Mouse (Mus musculus): ENCODE data around the gene Hist1h2bb.

Hist1h2bb gene

DNA sequence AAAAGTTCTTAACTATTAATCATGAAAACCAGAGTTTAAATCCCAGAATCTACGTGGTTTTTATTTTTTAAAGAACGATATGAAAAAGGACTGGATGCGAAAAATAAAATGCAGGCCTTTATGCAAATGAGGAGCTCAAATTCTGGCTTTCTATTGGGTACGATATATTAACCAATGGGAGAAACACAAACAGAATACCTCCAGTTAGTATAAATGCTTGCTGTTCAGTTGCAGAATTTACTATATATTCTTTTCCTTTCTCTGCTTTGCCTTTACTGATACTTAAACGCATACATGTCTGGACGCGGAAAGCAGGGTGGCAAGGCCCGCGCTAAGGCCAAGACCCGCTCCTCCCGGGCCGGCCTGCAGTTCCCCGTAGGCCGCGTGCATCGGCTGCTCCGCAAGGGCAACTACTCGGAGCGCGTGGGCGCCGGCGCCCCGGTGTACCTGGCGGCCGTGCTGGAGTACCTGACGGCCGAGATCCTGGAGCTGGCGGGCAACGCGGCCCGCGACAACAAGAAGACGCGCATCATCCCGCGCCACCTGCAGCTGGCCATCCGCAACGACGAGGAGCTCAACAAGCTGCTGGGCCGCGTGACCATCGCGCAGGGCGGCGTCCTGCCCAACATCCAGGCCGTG, 4.4 kb downstream of the Hist1h2bb start, which contains the start of gene Hist1h2ab:
TSS of gene Hist1h2ab (plus strand) at position 288 of the 639 bp plus-strand sequence.
- peak; percentile 56 to 63 for DNase-seq

DNA sequence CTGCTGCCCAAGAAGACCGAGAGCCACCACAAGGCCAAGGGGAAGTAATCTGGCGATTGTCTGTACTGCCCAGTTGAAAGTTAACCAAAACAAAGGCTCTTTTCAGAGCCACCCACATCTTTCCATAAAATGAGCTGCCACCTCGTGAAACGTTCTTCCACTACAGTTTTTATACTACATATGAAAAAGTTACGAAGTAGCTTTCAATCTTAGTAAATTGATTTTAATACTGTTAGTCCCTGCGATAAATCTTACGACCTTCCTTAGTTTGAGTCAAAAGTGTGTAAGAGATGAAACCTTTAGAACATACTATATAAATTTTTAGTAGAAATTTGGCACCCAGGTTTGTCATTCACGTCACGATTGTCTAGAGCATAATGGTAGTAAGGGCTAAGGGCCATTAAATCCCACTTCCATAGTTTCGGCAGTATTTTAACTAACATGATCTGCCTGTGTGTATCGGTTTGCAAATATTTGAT, 5.0 kb downstream of the Hist1h2bb start:
- no peak for DNase-seq

DNA sequence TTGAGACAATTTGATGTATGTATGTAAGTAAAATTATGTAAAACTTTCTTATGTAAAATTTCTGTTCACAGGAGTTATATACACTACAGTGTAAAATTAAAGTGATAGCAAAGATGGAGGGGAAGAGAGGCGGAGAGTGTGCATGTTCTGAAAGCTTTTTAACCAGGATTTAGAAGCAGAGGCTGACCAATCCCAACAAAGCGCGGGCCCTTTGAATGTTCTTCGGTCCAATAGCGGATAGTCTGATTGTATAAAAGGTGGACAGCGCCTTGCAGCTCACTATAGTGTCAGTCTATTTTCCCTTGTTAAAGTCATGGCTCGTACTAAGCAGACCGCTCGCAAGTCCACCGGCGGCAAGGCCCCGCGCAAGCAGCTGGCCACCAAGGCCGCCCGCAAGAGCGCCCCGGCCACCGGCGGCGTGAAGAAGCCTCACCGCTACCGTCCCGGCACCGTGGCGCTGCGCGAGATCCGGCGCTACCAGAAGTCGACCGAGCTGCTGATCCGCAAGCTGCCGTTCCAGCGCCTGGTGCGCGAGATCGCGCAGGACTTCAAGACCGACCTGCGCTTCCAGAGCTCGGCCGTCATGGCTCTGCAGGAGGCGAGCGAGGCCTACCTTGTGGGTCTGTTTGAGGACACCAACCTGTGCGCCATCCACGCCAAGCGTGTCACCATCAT, 5.7 kb downstream of the Hist1h2bb start, which contains the start of gene Hist1h3b:
TSS of gene Hist1h3b (plus strand) at position 201 of the 675 bp plus-strand sequence.
- peak; percentile 91 to 93 for DNase-seq

DNA sequence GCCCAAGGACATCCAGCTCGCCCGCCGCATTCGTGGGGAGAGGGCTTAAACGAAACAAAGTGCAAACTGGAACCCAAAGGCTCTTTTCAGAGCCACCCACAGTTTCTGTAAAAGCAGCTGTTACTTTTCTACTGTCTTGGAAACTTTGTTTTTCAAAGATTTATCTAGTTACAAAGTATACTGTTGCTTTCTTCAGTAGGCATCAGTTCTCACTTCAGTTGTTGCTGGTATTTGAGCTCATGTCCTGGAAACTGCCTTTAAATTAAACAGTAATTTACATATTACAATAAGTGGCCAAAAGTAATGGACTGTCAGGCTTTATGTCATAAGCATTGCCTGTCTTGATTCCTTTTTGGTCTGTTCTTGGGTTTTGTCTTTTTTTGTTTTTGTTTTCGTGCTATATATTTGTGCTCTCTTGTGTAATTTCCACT, 6.2 kb downstream of the Hist1h2bb start:
- no peak for DNase-seq

DNA sequence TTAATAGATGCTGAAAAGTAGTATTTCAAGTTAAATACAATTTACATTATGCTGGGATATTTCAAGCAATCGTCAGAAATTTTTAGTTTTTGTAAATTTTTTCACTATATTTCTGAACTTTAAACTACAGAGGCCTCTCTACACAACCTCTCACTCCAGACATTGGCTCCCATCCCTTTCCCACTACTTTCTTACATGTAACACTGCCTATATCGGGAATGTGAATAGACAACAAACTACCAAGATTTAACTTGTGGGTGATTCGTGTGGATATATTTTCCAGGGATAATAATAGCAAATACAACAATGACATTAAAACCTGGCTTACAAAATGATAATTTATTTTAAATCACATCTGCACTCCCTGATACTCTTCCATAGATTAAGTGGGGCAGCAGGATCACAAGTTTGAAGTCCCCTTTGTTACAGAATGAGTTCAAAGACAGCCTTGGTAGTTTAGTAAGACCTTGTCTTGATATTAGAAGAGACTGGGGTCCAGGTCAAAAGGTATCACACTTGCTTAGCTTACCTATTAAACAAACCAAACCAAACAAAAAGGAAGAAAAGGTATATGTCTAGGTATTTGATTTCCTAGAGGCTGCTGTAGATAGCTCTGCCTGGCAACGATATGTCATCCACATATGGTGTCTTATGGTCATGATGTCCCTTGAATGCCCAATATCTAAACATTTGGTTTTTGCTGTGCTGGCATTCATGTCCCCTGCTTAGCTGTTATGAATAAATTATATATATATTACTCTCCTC, 7.0 kb downstream of the Hist1h2bb start:
- DNase-seq, result no peak

DNA sequence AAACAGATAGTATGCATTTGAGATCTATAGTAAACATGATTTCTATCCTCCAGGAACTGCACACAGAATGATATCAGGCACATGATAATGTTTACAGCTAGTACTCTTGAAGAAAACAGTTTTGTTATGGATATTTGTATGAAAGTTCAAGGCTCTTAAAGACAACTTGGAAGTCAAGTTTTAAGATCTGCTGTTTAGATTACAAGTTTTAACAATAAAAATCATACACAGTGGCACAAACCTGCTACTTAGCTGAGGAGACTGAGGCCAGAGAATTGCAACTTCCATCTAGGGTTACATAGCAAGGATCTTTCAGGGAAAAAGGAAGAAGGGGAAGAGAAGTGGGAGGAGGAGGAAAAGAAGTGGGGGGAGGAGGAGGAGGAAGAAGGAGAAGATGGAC, 8.5 kb downstream of the Hist1h2bb start:
- no peak for DNase-seq

DNA sequence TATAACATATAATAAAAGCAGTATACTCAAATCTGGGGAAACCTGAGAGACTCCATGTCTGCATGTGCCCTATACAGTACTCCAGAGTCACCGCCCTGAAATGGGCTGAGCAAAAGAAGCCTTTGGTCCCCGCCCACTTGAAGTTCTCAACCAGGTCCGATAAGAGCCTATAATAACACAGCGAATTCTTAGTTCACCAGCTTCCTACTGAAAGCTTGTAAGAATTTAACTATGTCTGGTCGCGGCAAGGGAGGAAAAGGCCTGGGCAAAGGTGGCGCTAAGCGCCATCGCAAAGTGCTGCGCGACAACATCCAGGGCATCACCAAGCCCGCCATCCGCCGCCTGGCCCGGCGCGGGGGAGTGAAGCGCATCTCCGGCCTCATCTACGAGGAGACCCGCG, 10.3 kb downstream of the Hist1h2bb start, which contains the start of gene Hist1h4b:
TSS of gene Hist1h4b (plus strand) at position 224 of the 400 bp plus-strand sequence.
- DNase-seq, result peak; percentile 91 to 94

DNA sequence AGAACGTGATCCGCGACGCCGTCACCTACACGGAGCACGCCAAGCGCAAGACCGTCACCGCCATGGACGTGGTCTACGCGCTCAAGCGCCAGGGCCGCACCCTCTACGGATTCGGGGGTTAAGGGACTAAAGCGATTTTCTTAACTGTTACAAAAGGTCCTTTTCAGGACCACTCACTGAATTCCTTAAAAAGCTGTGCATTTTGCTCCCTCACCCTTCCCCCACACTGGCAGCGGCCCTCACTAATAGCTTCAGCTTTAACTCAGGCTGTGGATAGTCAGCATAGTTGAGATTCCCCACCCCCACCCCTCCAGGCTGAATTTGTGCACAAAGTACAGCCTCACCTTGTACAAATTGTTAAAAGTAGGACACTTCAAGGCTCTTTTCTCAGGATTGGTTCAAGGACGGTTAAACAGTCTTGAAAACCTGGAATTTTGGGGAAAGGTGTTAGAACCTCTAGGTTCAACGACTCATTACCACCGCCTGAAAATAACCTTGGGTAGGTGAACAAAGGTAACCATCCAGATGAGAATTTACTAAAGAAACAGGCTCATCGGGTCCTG, 10.8 kb downstream of the Hist1h2bb start:
- DNase-seq, result peak in 1 of 2 experiments; percentile 25

DNA sequence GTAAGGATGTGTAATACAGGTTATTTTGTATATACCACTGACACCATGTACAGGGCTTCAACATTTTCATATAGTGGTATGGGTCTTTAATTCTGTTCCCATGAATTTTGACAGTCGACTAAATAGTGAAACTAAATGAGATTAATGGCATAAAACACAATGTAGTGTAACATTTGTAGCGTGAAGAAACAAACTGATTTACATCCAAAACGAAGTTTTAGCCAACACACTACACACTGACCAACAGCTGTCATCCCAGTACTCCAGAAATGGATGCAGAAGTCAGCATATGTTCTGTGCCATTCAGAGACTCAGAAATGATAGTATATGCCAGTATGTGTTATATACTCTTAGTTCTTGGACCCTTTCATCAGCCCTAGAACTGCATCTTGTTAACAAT, 11.4 kb downstream of the Hist1h2bb start:
- no peak for DNase-seq

DNA sequence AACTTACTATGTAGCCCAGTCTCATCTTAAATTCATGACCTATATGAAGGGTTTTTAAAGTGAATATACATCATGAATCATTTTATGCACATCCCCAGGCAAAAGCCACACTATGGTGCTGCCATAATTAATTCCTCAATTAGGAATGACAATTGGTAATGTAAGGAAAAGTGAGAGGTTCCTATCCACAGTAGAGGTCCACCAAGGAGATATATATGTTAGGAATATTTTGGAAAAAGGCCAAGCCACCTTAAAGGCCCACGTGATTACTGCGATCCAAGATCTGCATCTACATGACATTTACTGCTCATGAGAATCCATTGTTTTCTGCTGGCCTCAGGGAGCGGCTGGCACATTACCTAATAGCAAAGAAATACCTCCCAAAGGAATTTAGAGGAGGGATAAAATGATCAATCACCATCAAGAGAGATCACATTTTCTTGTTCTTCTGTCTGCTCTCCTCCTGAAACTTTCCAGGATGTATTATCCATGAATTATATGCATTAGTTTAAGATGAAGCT, 12.8 kb downstream of the Hist1h2bb start:
- DNase-seq, result no peak

DNA sequence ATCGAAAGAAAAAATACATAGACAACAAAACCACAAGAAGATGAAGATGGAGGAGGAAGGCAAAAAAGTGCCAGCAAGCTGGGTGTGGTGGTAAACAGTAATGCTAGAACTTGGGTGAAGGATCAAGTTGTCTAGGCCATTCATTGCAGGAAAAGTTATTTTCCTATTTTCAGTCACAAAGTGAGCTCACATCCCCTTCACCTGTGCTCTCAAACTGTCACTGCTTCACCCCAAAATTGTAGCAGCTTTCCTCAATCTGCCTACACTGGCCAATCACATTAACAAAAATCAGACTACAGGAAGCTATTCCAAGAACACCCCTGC, 13.3 kb downstream of the Hist1h2bb start:
- no peak for DNase-seq

DNA sequence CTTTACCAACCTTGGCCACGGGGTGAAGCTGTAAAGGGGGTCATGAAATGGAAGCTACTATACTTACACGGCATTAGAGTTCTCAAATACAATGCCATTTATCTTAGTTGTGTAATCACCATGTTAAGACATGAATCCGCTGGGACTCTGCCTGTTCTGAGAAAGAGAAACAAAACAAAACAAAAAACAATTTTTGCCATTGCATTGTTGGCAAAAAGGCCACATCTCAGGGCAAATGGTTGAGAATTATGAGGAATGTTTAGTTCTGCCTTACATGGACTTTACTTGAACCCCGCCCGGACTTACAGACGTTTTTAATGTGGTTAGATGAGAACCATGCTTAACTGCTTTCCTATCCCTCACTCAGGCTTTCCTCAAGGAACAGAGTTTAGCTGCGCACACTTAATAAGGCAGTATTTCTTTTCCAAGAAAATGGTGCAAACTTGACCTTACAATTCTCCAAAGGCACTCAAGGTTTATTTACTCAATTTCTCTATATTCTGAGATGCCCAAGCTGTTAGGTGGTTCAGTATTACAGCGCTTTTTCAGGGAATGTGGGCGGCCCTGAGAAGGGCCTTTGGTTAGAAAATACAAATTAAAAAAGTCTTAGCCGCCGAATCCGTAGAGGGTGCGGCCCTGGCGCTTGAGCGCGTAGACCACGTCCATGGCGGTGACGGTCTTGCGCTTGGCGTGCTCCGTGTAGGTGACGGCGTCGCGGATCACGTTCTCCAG, 13.9 kb downstream of the Hist1h2bb start:
- DNase-seq, result peak; percentile 32 to 53

DNA sequence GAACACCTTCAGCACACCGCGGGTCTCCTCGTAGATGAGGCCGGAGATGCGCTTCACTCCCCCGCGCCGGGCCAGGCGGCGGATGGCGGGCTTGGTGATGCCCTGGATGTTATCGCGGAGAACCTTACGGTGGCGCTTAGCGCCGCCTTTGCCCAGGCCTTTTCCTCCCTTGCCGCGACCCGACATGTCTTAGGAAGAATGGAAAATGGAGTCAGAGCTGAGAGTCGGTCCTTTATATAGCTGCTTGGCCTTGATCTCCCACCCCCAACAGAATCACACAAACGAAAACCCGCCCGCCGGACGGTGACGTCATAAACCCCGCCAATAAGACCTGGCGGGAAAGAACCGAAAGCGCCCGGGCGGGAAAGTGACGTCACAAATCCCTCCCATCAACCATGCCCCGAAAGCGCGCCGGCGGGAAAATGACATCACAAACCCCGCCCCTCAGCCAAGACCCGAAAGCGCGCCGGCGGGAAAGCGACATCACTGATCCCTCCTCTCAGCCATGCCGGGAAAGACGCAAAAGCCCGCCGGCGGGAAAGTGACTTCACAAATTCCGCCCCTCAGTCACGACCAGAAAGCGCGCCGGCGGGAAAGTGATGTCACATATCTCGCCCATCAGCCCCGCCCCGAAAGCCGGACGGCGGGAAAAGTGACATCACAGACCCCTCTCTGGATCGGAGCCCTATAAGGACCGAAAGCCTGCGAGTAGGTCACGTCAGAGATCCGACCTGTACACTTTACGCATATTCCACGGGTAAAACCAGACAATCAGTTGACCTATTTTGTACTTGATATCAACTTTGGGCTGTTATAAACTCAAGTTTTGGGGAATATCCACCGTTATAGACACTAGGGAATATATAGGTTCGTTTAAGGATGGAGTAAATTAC, 14.7 kb downstream of the Hist1h2bb start, which contains the start of gene Hist1h4a:
TSS of gene Hist1h4a (minus strand) at position 259 of the 893 bp plus-strand sequence.
- peak; percentile 100 for DNase-seq

DNA sequence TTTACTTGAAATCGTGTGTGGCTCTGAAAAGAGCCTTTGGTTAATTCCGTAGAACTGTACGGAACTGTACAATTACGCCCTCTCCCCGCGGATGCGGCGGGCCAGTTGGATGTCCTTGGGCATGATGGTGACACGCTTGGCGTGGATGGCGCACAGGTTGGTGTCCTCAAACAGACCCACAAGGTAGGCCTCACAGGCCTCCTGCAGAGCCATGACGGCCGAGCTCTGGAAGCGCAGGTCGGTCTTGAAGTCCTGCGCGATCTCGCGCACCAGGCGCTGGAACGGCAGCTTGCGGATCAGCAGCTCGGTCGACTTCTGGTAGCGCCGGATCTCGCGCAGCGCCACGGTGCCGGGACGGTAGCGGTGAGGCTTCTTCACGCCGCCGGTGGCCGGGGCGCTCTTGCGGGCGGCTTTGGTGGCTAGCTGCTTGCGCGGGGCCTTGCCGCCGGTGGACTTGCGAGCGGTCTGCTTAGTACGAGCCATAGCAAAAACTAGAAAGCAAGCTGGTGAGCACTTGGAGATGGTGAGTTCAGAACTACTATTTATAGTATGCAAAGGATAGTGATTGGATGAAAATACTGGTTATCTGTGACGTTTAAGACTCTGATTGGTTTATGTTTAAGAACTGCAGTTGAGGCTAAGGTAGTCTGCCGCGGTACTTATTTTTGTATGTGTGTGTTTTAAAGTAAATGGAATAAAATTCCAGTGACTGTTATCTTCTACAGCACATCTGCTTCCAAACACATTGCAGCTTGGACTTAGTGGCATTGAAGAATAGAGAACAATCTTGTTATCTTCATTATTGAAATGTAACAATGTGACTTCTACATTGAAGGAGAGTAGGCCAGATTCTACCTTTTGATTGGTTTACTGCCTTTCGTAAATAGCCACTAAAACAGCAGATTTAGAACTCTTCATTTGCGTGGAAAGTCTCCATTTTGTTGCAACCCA, 15.6 kb downstream of the Hist1h2bb start, which contains the start of gene Hist1h3a:
TSS of gene Hist1h3a (minus strand) at position 516 of the 951 bp plus-strand sequence.
- DNase-seq, result peak; percentile 70 to 75

DNA sequence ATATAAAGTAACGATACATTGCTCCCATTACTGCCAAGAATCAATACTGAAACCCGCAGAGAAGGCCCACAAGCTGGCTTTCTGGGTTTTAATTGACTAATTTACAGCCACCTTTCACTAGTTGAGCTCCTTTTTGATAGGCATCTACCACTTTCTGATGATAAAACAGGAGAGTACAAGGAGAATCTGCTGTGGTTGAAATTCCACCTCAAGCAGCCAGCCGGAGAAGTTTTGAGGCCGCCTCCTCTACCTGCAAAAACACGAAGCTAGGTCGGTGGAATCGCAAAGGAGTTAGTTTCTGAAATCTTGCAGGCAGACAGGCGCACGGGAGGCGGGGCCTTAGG, 16.7 kb downstream of the Hist1h2bb start:
- DNase-seq, result no peak

DNA sequence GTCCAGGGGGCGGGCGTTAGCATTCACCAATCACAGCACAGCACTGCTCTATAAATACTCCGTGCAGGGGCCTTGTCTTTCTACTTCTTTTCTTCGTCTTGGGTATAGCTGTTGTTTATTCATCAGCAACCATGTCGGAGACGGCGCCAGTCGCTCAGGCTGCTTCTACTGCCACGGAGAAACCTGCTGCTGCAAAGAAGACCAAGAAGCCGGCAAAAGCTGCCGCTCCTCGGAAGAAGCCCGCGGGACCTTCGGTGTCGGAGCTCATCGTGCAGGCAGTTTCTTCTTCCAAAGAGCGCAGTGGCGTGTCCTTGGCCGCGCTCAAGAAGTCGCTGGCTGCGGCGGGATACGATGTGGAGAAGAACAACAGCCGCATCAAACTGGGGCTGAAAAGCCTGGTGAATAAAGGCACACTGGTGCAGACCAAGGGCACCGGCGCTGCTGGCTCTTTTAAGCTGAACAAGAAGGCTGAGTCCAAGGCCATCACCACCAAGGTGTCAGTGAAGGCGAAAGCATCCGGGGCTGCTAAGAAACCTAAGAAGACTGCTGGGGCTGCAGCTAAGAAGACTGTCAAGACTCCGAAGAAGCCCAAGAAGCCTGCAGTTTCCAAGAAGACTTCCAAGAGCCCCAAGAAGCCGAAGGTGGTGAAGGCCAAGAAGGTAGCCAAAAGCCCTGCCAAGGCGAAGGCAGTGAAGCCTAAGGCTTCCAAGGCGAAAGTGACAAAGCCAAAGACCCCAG, 17.2 kb downstream of the Hist1h2bb start, which contains the start of gene Hist1h1a:
TSS of gene Hist1h1a (plus strand) at position 81 of the 738 bp plus-strand sequence.
- DNase-seq, result peak; percentile 90 to 91

DNA sequence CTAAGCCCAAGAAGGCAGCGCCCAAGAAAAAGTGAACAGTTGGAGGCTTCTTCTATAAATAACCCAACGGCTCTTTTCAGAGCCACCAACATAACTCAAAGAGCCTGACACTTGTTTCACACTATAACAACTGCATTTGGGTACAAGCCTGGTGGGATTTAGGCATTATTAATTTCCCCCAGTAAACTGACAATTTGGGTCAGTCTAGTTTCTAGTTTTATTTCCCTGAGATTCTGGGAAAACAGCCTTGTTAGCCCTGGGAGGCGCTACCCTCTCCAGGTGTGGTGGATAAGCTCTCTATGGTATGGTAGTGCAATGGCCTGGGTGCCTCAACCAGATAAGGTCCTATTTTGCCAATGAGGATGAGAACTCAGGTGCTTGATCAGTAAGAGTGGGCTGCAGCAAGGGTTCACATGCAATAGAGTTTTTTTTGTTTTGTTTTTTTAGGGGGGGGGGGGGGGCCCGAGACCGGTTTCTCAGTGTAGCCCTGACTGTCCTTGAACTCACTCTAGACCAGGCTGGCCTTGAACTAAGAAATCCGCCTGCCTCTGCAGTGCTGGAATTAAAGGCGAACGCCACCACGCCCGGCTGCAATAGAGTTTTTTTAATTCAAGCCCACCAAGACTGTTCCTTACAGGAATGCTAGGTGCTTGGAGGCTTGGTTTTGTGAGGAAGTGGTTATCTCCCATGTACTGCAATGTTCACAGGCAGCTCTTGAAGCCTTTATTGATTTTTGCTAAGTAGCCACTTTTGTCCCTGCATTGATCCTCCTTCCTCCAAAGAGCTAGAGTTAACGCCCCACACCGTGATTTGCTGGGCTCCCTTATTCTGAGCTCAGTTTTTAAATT, 18.0 kb downstream of the Hist1h2bb start:
- DNase-seq, result no peak

DNA sequence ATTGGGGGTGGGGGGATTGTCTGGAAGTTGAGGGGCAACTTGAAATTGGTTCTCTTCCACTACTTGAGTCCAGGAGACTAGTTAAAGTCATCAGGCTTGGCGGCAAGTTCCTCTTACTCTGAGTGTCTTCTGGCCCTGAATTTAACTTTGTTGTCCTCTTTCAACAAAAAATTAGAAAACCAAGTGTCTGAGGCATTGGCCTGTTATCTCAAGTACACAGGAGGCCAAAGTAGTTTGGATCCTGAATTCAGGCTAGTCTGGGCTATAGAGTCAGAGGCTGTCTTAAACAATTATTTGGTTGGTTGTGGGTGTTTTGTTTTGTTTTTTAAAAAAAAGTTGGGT, 18.6 kb downstream of the Hist1h2bb start:
- no peak for DNase-seq

All from cerebellum, postnatal 10 days (tissue).